ENCODE assay signal across 14 mouse cellular contexts in the genomic region with DNA sequence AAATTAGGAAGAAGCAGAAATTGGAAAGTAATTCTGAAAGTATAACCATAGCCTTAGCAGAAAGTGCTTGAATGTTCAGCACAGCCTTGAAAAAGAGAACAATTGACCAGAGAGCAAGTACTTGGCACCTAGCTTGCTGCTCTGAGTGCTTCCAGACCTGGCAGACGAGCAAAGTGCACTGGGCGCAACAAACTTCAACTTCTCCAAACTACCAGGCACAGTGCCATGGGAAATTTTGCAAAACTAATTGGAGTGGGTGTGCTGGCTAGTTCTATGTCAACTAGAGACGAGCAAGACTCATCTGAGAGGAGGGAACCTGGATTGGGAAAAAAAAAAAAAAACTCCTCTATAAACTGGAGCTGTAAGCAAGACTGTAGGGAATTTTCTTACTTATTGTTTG.
A peak's percentile ranks its signal among the peaks of the same experiment; 100 is the strongest.
DNase-seq lines count a peak whose midpoint lies in the region; TF ChIP-seq lines count a peak whose summit lies in the region.
"Had no signal": no experiment of that assay in that cellular context is flagged by ENCODE, and none has a peak within 500 bp of the region (broad histone marks: within the 10 kb centered on the region; RNA-seq: fewer than 3 reads in every experiment).

No protein-coding gene starts in this region.

- no peaks in the 10 kb centered on the region for H3K4me1 ChIP-seq in thymus, adult 2 months (replicated peaks; ENCODE audit: control insufficient read depth, insufficient read depth, low read length)
- H3K4me1 ChIP-seq: limb, embryonic 12.5 days had no signal

- H3K27me3 ChIP-seq in thymus, adult 2 months (ENCODE audit: control insufficient read depth, insufficient read depth, low read length), result no peaks in the 10 kb centered on the region
- H3K27me3 ChIP-seq: limb, embryonic 12.5 days had no signal

- 78% methylated on average over 3 of the region's 3 CpGs for WGBS in thymus, adult 2 months

- H3K4me3 ChIP-seq in thymus, adult 2 months (ENCODE audit: control insufficient read depth, insufficient read depth, low read length), result no peak overlapping the region
- H3K4me3 ChIP-seq: erythroblast, embryonic 14.5 days; limb, embryonic 12.5 days; myocyte had no signal

- TF ChIP-seq CTCF in thymus, adult 2 months (IDR thresholded peaks at IDR 0.05; ENCODE audit: borderline replicate concordance, control insufficient read depth, extremely low read depth, insufficient read depth, low read length, poor library complexity), result no peak

- H3K27ac ChIP-seq in thymus, adult 2 months (ENCODE audit: control insufficient read depth, insufficient read depth, low read length), result no peak overlapping the region
- H3K27ac ChIP-seq: limb, embryonic 12.5 days had no signal

- DNase-seq in adrenal gland, postnatal 10 days, result peak; percentile 18
- no peak for DNase-seq in adrenal gland, postnatal 25 days
- peak; percentile 4 for DNase-seq in heart, postnatal 4 days
- DNase-seq in heart, adult 8-10 months (ENCODE audit: low spot score), result no peak
- DNase-seq in ovary, postnatal 14 days (ENCODE audit: low spot score), result peak; percentile 3
- no peak for DNase-seq in ovary, adult 18-20 months (ENCODE audit: low spot score)
- DNase-seq in right cerebral cortex, postnatal 10 days (ENCODE audit: low spot score in 2 of 2), result peak; percentile 55
- DNase-seq in thymus, adult 2 months, result no peak
- DNase-seq: adrenal gland, adult 8-10 months; thymus, postnatal 25 days had no signal

- H3K36me3 ChIP-seq in thymus, adult 2 months (ENCODE audit: control insufficient read depth, insufficient read depth, low read length), result no peaks in the 10 kb centered on the region
- H3K36me3 ChIP-seq: G1E; limb, embryonic 12.5 days had no signal

- no peak for TF ChIP-seq POLR2A in thymus, adult 2 months (IDR thresholded peaks at IDR 0.05; ENCODE audit: control insufficient read depth, extremely low read depth, insufficient read depth, low read length, poor library complexity)

Comparison
In these comparisons a context has a peak if more than half of its experiments do, and no peak if none do; other contexts are left out.
1. DNase-seq: peak in adrenal gland, postnatal 10 days (single experiment), heart, postnatal 4 days (single experiment), ovary, postnatal 14 days (single experiment) and right cerebral cortex, postnatal 10 days (2 of 2); none in adrenal gland, postnatal 25 days (single experiment), heart, adult 8-10 months (single experiment), ovary, adult 18-20 months (single experiment) and thymus, adult 2 months (single experiment).